Mouse (Mus musculus) neural tube, embryonic 10.5 days (tissue): ENCODE results near the gene Crybg1.

Experiments
- DNase-seq: peaks from one replicate; pipeline ENCODE4 v3.0.0-alpha.2; 2017; ENCODE audit warnings: low spot score; ENCODE audit errors: extremely low spot score

Gene Crybg1

GRCm38 (mm10) chr10:44094794-44095193 lies 53.9 kb downstream of the Crybg1 start:
- no peak for DNase-seq

- DNase-seq: no peak
Observed at GRCm38 (mm10) chr10:44091757-44092156, 56.9 kb downstream of the Crybg1 start.

- DNase-seq: no peak
Observed at GRCm38 (mm10) chr10:44080351-44080750, 68.3 kb downstream of the Crybg1 start.

GRCm38 (mm10) chr10:44078799-44079521 lies 69.7 kb downstream of the Crybg1 start:
- no peak for DNase-seq

- peak; percentile 39 for DNase-seq
Observed at GRCm38 (mm10) chr10:44071095-44071494, 77.6 kb downstream of the Crybg1 start.

- no peak for DNase-seq
Observed at GRCm38 (mm10) chr10:44069131-44069530, 79.5 kb downstream of the Crybg1 start.

GRCm38 (mm10) chr10:44065848-44066360 lies 82.7 kb downstream of the Crybg1 start:
- DNase-seq: no peak

- no peak for DNase-seq
Observed at GRCm38 (mm10) chr10:44062981-44063380, 85.7 kb downstream of the Crybg1 start.

GRCm38 (mm10) chr10:44050913-44051312 lies 97.7 kb downstream of the Crybg1 start:
- no peak for DNase-seq

- DNase-seq: no peak
Observed at GRCm38 (mm10) chr10:44044727-44045126, 103.9 kb downstream of the Crybg1 start.

GRCm38 (mm10) chr10:44043630-44044029 lies 105.0 kb downstream of the Crybg1 start:
- no peak for DNase-seq

- DNase-seq: no peak
Observed at GRCm38 (mm10) chr10:44039185-44039584, 109.5 kb downstream of the Crybg1 start.

- no peak for DNase-seq
Observed at GRCm38 (mm10) chr10:44037918-44038544, 110.6 kb downstream of the Crybg1 start.

GRCm38 (mm10) chr10:44029566-44029965 lies 119.1 kb downstream of the Crybg1 start:
- no peak for DNase-seq

- no peak for DNase-seq
Observed at GRCm38 (mm10) chr10:44027226-44027625, 121.4 kb downstream of the Crybg1 start.

- DNase-seq: no peak
Observed at GRCm38 (mm10) chr10:44026105-44026504, 122.5 kb downstream of the Crybg1 start.

GRCm38 (mm10) chr10:44024705-44025104 lies 123.9 kb downstream of the Crybg1 start:
- no peak for DNase-seq

- DNase-seq: no peak
Observed at GRCm38 (mm10) chr10:44020141-44020540, 128.5 kb downstream of the Crybg1 start.

GRCm38 (mm10) chr10:44018562-44018961 lies 130.1 kb downstream of the Crybg1 start:
- DNase-seq: no peak

GRCm38 (mm10) chr10:44015631-44016030 lies 133.0 kb downstream of the Crybg1 start:
- no peak for DNase-seq

GRCm38 (mm10) chr10:44013885-44014284 lies 134.8 kb downstream of the Crybg1 start:
- DNase-seq: no peak

- no peak for DNase-seq
Observed at GRCm38 (mm10) chr10:44011408-44011807, 137.2 kb downstream of the Crybg1 start.

- DNase-seq: no peak
Observed at GRCm38 (mm10) chr10:44008808-44009207, 139.8 kb downstream of the Crybg1 start.
